Mouse (Mus musculus): Measurements from ENCODE around the gene Cox6a1. TPM values are rescaled to one million over a fixed set of nuclear protein-coding genes. Genes with fewer than 3 reads are reported as not detected.

Cox6a1 gene
- polyA plus RNA-seq, 1 experiment from 2014 or later, result 2,087 TPM

DNA sequence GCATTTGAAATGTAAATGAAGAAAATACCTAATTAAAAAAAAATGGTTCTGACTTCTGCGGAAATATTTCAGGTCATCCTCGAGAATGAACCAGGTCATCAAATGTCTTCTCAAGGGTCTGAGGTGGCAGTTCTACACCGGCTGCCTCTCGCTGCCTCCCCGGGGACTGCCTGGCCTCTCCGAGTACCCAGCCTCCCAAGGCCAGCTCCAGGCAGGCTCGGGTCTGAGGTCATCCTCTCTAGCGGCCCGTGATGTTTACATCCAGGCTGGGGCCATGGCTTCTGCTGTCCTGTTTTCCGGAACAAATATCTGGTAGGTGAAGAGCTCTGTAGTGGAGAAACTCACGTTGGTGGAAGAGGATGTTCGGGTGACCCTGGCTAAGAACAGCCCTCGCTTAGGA lies 6.3 kb upstream of the Cox6a1 start:
- H3K9me3 ChIP-seq (ENCODE audit: control insufficient read depth), result no peaks in the 10 kb centered on the region
- WGBS, result 45% methylated on average over 13 of the region's 13 CpGs
- no peak for TF ChIP-seq CTCF (IDR thresholded peaks at IDR 0.05; ENCODE audit: low read depth)
- ATAC-seq, result no peak
- no peak overlapping the region for H3K9ac ChIP-seq (ENCODE audit: low read depth, low read length)
- H3K27ac ChIP-seq (ENCODE audit: low read depth, low read length), result no peak overlapping the region
- H3K4me3 ChIP-seq (ENCODE audit: low read depth, low read length), result no peak overlapping the region
- no peaks in the 10 kb centered on the region for H3K4me1 ChIP-seq (replicated peaks; ENCODE audit: control insufficient read depth, insufficient read depth, low read length)
- no peak overlapping the region for H3K4me2 ChIP-seq (replicated peaks; ENCODE audit: low read depth)
- no peaks in the 10 kb centered on the region for H3K36me3 ChIP-seq (ENCODE audit: control insufficient read depth, insufficient read depth)
- H3K27me3 ChIP-seq (replicated peaks; ENCODE audit: control insufficient read depth, insufficient read depth, low read length), result no peaks in the 10 kb centered on the region

GRCm38 (mm10) chr5:115351348-115351747 lies 2.6 kb upstream of the Cox6a1 start:
- Histone ChIP-seq H3K27me3 (replicated peaks; ENCODE audit: control insufficient read depth, insufficient read depth, low read length) (no peaks in the 10 kb centered on the region), H3K9ac (ENCODE audit: low read depth, low read length) (no peak overlapping the region), H3K9me3 (ENCODE audit: control insufficient read depth) (no peaks in the 10 kb centered on the region), H3K4me3 (ENCODE audit: low read depth, low read length) (no peak overlapping the region), H3K36me3 (ENCODE audit: control insufficient read depth, insufficient read depth) (peaks cover 3% of the 10 kb centered on the region), H3K27ac (ENCODE audit: low read depth, low read length) (no peak overlapping the region), H3K4me2 (replicated peaks; ENCODE audit: low read depth) (no peak overlapping the region), H3K4me1 (replicated peaks; ENCODE audit: control insufficient read depth, insufficient read depth, low read length) (no peaks in the 10 kb centered on the region)
- no peak for ATAC-seq
- WGBS, result 78% methylated on average over 5 of the region's 5 CpGs
- peak; percentile 22; the same call in 1 of the 2 replicates for TF ChIP-seq CTCF (IDR thresholded peaks at IDR 0.05; ENCODE audit: low read depth)

DNA sequence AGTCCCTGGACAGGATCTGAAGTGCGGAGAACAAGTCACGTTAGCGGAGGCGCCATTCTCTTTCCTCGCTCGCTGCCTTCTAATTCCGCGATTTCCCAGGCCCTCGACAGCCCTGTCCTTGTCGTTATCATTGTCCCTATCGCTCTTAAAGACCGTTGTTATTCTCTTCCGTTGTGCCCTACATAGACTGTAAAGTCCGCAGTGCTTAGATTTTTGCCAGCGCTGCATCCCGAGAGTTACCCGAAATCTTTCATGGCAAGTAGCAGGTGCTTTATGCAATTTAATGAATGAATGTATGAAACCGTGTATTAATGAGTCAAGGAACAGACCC lies 409 bp upstream of the Cox6a1 start:
- Histone ChIP-seq H3K36me3 (ENCODE audit: control insufficient read depth, insufficient read depth) (peaks cover 24% of the 10 kb centered on the region), H3K9me3 (ENCODE audit: control insufficient read depth) (no peaks in the 10 kb centered on the region), H3K4me1 (replicated peaks; ENCODE audit: control insufficient read depth, insufficient read depth, low read length) (no peaks in the 10 kb centered on the region), H3K4me3 (ENCODE audit: low read depth, low read length) (peak overlapping the region; percentile 91), H3K27ac (ENCODE audit: low read depth, low read length) (0 out of 2 replicates have a peak overlapping the region, but pooled peaks have one; percentile 22), H3K27me3 (replicated peaks; ENCODE audit: control insufficient read depth, insufficient read depth, low read length) (no peaks in the 10 kb centered on the region), H3K9ac (ENCODE audit: low read depth, low read length) (peak overlapping the region; percentile 85; the same call in 1 of the 2 replicates), H3K4me2 (replicated peaks; ENCODE audit: low read depth) (peak overlapping the region; percentile 83)
- no peak for TF ChIP-seq CTCF (IDR thresholded peaks at IDR 0.05; ENCODE audit: low read depth)
- peak; percentile 12; the same call in 1 of the 2 replicates for ATAC-seq
- under 1% methylated on average over 18 of the region's 18 CpGs for WGBS

DNA sequence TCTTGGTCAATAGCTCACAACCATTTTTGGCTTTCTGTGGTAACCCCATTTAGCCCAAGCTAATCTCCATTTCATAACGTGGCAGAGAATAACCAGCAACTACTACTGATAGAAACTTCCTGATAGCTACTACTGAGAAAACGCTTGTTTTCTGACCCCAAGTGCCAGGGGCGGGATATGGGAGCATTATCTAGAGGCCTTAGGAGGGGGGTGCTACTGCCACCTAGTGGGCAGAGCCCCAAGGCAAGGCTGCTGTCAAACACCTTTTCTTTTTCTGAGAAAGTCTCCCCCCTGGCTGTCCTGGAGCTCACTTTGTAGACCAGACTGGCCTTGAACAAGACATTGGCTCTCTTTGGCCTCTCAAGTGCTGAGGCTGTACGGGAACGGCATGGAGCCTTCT lies 1.2 kb downstream of the Cox6a1 start:
- TF ChIP-seq CTCF (IDR thresholded peaks at IDR 0.05; ENCODE audit: low read depth), result peak; percentile 96
- Histone ChIP-seq H3K27me3 (replicated peaks; ENCODE audit: control insufficient read depth, insufficient read depth, low read length) (no peaks in the 10 kb centered on the region), H3K27ac (ENCODE audit: low read depth, low read length) (peak overlapping the region; percentile 57; the same call in 1 of the 2 replicates), H3K4me2 (replicated peaks; ENCODE audit: low read depth) (peak overlapping the region; percentile 83), H3K4me3 (ENCODE audit: low read depth, low read length) (peak overlapping the region; percentile 91), H3K36me3 (ENCODE audit: control insufficient read depth, insufficient read depth) (peaks cover 38% of the 10 kb centered on the region), H3K4me1 (replicated peaks; ENCODE audit: control insufficient read depth, insufficient read depth, low read length) (no peaks in the 10 kb centered on the region), H3K9me3 (ENCODE audit: control insufficient read depth) (no peaks in the 10 kb centered on the region), H3K9ac (ENCODE audit: low read depth, low read length) (peak overlapping the region; percentile 37; the same call in 1 of the 2 replicates)
- WGBS, result under 1% methylated on average over 5 of the region's 5 CpGs
- peak; percentile 41 for ATAC-seq

- 0 out of 2 replicates have a peak, but pooled peaks cover 6% of the 10 kb centered on the region for H3K4me1 ChIP-seq (replicated peaks; ENCODE audit: control insufficient read depth, insufficient read depth, low read length)
- peak overlapping the region; percentile 74; the same call in 1 of the 2 replicates for H3K27ac ChIP-seq (ENCODE audit: low read depth, low read length)
- ATAC-seq, result peak; percentile 52
- H3K9me3 ChIP-seq (ENCODE audit: control insufficient read depth), result no peaks in the 10 kb centered on the region
- H3K9ac ChIP-seq (ENCODE audit: low read depth, low read length), result peak overlapping the region; percentile 91
- WGBS, result 7% methylated on average over 36 of the region's 36 CpGs
- peaks cover 43% of the 10 kb centered on the region for H3K36me3 ChIP-seq (ENCODE audit: control insufficient read depth, insufficient read depth)
- H3K4me2 ChIP-seq (replicated peaks; ENCODE audit: low read depth), result peak overlapping the region; percentile 83
- peak overlapping the region; percentile 95 for H3K4me3 ChIP-seq (ENCODE audit: low read depth, low read length)
- peak; percentile 3; the same call in 1 of the 2 replicates for TF ChIP-seq CTCF (IDR thresholded peaks at IDR 0.05; ENCODE audit: low read depth)
- H3K27me3 ChIP-seq (replicated peaks; ENCODE audit: control insufficient read depth, insufficient read depth, low read length), result no peaks in the 10 kb centered on the region
Observed at GRCm38 (mm10) chr5:115341314-115342165, 7.2 kb downstream of the Cox6a1 start.

DNA sequence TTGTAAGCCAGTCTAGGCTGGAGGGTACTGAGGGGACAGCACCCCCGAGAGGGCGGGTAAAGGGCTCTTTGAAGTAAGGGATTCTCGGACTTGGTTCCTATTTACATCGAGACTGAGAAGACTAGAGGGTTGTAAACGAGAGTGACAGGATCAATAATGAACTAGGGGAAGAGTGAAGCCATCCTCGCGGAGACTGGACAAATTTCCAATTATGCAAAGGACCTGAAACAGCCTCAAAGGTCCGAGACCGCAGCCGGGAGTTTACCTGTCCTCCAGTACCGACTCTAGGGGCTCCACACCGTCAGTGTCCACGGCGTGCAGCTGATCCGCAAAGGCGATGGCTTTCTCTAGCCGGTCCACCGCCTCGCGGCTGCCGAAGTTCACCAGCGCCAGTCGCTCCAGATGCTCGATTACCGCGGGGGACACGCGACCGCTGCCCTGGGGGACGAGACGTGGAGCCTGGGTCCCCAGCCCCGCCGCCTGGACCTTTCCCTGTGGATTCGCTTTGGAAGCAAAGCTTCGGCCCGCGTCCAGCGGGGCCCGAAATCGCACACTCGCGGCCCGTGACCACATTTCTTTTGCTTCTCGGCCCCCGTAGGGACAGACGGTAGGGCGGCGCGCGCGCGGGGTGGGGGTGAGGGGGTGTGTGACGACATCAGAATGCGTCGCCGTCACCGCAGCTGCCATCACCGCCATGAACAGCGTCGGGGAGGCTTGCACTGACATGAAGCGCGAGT lies 8.0 kb downstream of the Cox6a1 start, which contains the start of the genes Gatc and Triap1:
Gene Gatc, minus strand, starts transcription at position 602 of the 737 bp plus-strand sequence.
Gene Triap1, plus strand, starts transcription at position 649 of the 737 bp plus-strand sequence.
- TF ChIP-seq CTCF (IDR thresholded peaks at IDR 0.05; ENCODE audit: low read depth), result peak; percentile 17; the same call in 1 of the 2 replicates
- under 1% methylated on average over 62 of the region's 62 CpGs for WGBS
- H3K27ac ChIP-seq (ENCODE audit: low read depth, low read length), result peak within 1 kb of the TSS; percentile 74

More for the DNA sequence above, 8.0 kb downstream of the Cox6a1 start, which contains the start of the genes Gatc and Triap1:
- peak; percentile 92 for ATAC-seq
- H3K9me3 ChIP-seq (ENCODE audit: control insufficient read depth), result no peaks in the 10 kb centered on the region
- peak within 1 kb of the TSS; percentile 83 for H3K4me2 ChIP-seq (replicated peaks; ENCODE audit: low read depth)
- no peaks in the 10 kb centered on the region for H3K27me3 ChIP-seq (replicated peaks; ENCODE audit: control insufficient read depth, insufficient read depth, low read length)
- H3K9ac ChIP-seq (ENCODE audit: low read depth, low read length), result peak within 1 kb of the TSS; percentile 91
- H3K4me1 ChIP-seq (replicated peaks; ENCODE audit: control insufficient read depth, insufficient read depth, low read length), result 0 out of 2 replicates have a peak, but pooled peaks cover 6% of the 10 kb centered on the region
- H3K4me3 ChIP-seq (ENCODE audit: low read depth, low read length), result peak within 1 kb of the TSS; percentile 95
- peaks cover 35% of the 10 kb centered on the region for H3K36me3 ChIP-seq (ENCODE audit: control insufficient read depth, insufficient read depth)

All from intestine, postnatal 0 days (tissue).